Mouse (Mus musculus) thymus, adult 2 months (tissue): Measurements from ENCODE around the gene 4930480E11Rik. TPM values are rescaled to one million over a fixed set of nuclear protein-coding genes. Genes with fewer than 3 reads are reported as not detected.
"Not testable (repeated sequence)": the region's sequence is repeated elsewhere in the genome, so short reads cannot be mapped to it uniquely, and the experiment has no call there.

Source experiments
- DNase-seq: peaks from one replicate; pipeline ENCODE4 v3.0.0; 2021
- H3K27ac ChIP-seq: fragments of 200-500 bp; 2 replicates; pipeline ENCODE4 v1.5.1; 2012; ENCODE audit warnings: low read length, control low read depth; ENCODE audit not compliant: control insufficient read depth, insufficient read depth
- H3K27me3 ChIP-seq: fragments of 200-500 bp; 2 replicates; pipeline ENCODE4 v1.6.1; 2012; ENCODE audit warnings: mild to moderate bottlenecking, low read length, moderate library complexity, mixed read lengths; ENCODE audit not compliant: control insufficient read depth, insufficient read depth
- H3K36me3 ChIP-seq: fragments of 200-500 bp; 2 replicates; pipeline ENCODE4 v1.6.1; 2012; ENCODE audit warnings: mild to moderate bottlenecking, low read length, moderate library complexity; ENCODE audit not compliant: control insufficient read depth, insufficient read depth
- H3K4me1 ChIP-seq: fragments of 200-500 bp; replicated peaks from 2 replicates; pipeline ENCODE4 v1.6.1; 2012; ENCODE audit warnings: low read length; ENCODE audit not compliant: control insufficient read depth, insufficient read depth
- H3K4me3 ChIP-seq: fragments of 200-500 bp; 2 replicates; pipeline ENCODE4 v1.5.1; 2012; ENCODE audit warnings: mild to moderate bottlenecking, low read length, control low read depth, moderate library complexity; ENCODE audit not compliant: control insufficient read depth, insufficient read depth
- CTCF ChIP-seq: fragments of 200-500 bp; IDR thresholded peaks from 2 replicates; pipeline ENCODE4 v1.5.1; 2012; ENCODE audit warnings: mild to moderate bottlenecking, control low read depth, low read length, moderate library complexity, borderline replicate concordance; ENCODE audit not compliant: control insufficient read depth, poor library complexity, insufficient read depth; ENCODE audit errors: extremely low read depth
- POLR2A ChIP-seq: fragments of 200-500 bp; IDR thresholded peaks from 2 replicates; pipeline ENCODE4 v1.6.1; 2012; ENCODE audit warnings: mild to moderate bottlenecking, low read length, control low read depth, moderate library complexity; ENCODE audit not compliant: control insufficient read depth, poor library complexity, insufficient read depth; ENCODE audit errors: extremely low read depth
- WGBS: fragments of 180-500 bp; shearing (Covaris S2); methylation state at CpG from one replicate; pipeline ENCODE4 v1.1.7; 2018; 5-methylcytosine and 5-hydroxymethylcytosine counted together
- polyA plus RNA-seq: library from polyadenylated mRNA; depleted of rRNA; stranded (reverse); fragments of >200 nt; gene quantifications from 2 replicates; pipeline ENCODE4 v1.2.3, GENCODE M21; 2012; rRNA removed

Gene 4930480E11Rik
- polyA plus RNA-seq: not detected in 2 replicates

DNA sequence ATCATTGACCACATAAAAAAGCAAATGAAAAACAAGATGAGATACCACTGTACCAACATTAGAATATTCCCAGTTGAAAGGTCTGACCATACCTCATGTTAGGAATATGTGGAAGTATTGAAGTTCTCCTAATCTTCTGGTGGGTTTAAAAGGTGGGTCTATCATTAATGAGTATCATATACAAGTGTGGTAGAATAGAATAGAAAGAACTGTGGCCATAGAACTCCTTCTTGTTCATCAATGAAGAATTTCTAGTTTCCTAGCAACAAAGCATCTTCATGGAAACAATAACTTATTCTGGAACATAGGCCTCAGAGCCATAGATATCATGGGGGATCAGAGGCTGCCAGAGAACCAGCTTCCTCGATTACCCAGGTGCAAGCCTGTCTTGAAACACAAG, at the start of gene 4930480E11Rik:
Gene 4930480E11Rik (plus strand): TSS at position 301 of the 400 bp plus-strand sequence.
- 58% methylated on average over 1 of the region's 1 CpGs for WGBS

DNA sequence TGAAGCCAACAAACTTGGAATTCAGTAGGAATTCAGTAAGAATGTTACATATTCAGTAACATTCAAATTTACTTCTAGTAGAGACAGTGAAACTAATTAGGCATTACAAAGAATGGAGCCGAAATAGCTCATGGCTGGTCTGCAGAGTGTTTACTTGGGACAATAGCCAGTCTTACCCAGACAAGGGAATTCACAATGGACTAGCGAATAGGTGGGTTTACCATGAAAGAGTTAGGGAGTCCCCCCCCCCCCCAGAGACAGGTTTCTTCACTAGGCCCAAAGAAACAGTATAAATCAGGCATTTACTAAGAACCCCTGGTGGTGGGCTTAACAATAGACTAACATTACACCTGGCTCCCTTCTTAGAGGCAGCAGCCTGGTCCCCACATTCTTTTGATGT, 33.9 kb downstream of the 4930480E11Rik start:
- H3K4me3 ChIP-seq: not testable (repeated sequence)
- 98% methylated on average over 2 of the region's 2 CpGs for WGBS

More for the DNA sequence above, at the start of gene 4930480E11Rik:
- Histone ChIP-seq H3K4me1 (no peaks in the 10 kb centered on the region), H3K4me3 (no peak within 1 kb of the TSS), H3K27ac (no peak within 1 kb of the TSS), H3K27me3 (no peaks in the 10 kb centered on the region), H3K36me3 (no peaks in the 10 kb centered on the region)
- no peak for DNase-seq
- no peak for TF ChIP-seq CTCF
- TF ChIP-seq POLR2A: no peak

More for the DNA sequence above, 33.9 kb downstream of the 4930480E11Rik start:
- H3K36me3 ChIP-seq, DNase-seq, H3K4me1 ChIP-seq, H3K27me3 ChIP-seq, H3K27ac ChIP-seq: not testable (repeated sequence)

Other genes with a start within 250 kb of the 4930480E11Rik start
- not detected in 2 replicates for gene Gm5938, start 244.2 kb upstream of the 4930480E11Rik start, polyA plus RNA-seq
- gene Obp1b, start 182.9 kb upstream of the 4930480E11Rik start, polyA plus RNA-seq: not detected in 2 replicates
- gene Gm14743, start 123.7 kb upstream of the 4930480E11Rik start, polyA plus RNA-seq: not detected in 2 replicates
- 5.5 and 6.5 TPM in 2 replicates for gene Prrg1, start 214.3 kb downstream of the 4930480E11Rik start, polyA plus RNA-seq